Mouse (Mus musculus): ENCODE results near the gene 3110040M04Rik. TPM values are rescaled to one million over a fixed set of nuclear protein-coding genes. Genes with fewer than 3 reads are reported as not detected.

3110040M04Rik gene
- polyA plus RNA-seq, 1 experiment from 2014 or later: not detected

DNA sequence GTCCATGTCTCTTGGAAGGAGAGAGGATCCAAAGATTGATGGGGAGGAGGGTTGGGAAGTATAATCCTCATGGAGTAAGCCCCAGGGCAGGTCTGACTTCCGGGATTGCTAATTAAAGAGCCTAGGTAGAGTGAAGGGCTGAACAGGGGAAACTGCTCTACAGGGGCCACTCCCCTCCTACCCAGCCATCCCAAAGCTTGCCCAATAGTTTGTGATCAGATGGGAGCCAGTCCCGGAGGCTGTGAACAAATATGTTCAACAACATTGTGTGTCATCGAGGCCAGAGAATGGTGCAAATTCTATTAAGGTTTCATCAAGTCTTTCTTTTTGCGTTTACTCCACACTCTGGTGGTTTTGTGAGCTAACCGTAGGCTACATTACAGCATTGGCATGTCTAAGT lies 40.1 kb downstream of the 3110040M04Rik start:
- H3K36me3 ChIP-seq: no peaks in the 10 kb centered on the region
- H3K4me2 ChIP-seq: no peak overlapping the region
- 89% methylated on average over 5 of the region's 5 CpGs for WGBS
- no peaks in the 10 kb centered on the region for H3K9me3 ChIP-seq (replicated peaks)
- no peak for ATAC-seq (ENCODE audit: low FRiP score)
- H3K4me1 ChIP-seq: no peaks in the 10 kb centered on the region
- H3K4me3 ChIP-seq (replicated peaks): no peak overlapping the region
- no peak overlapping the region for H3K27ac ChIP-seq (replicated peaks)
- no peak overlapping the region for H3K9ac ChIP-seq (replicated peaks)
- no peaks in the 10 kb centered on the region for H3K27me3 ChIP-seq (replicated peaks)

DNA sequence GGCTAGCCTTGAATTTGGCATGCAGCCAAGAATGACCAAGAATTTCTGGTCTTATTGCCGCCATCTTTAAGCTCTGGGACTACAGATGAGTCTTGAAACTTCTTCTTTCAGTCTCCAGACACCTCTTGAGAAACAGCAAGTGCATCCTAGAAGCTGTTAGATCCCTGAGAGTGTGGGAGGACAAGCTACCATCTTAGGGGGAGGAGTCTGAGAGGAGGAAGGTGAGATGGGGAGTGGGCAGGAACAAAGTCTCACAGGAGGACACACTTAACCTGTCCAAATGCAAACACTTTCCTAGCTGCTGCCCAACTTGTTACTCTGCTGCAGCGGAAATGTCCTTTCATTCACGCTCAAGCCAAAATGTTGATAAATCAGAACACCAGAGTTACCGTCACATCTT lies 40.8 kb downstream of the 3110040M04Rik start:
- no peaks in the 10 kb centered on the region for H3K27me3 ChIP-seq (replicated peaks)
- no peaks in the 10 kb centered on the region for H3K9me3 ChIP-seq (replicated peaks)
- no peak for ATAC-seq (ENCODE audit: low FRiP score)
- H3K9ac ChIP-seq (replicated peaks): no peak overlapping the region
- H3K27ac ChIP-seq (replicated peaks): no peak overlapping the region
- H3K4me3 ChIP-seq (replicated peaks): no peak overlapping the region
- H3K4me1 ChIP-seq: no peaks in the 10 kb centered on the region
- no peak overlapping the region for H3K4me2 ChIP-seq
- 89% methylated on average over 4 of the region's 4 CpGs for WGBS
- H3K36me3 ChIP-seq: no peaks in the 10 kb centered on the region

DNA sequence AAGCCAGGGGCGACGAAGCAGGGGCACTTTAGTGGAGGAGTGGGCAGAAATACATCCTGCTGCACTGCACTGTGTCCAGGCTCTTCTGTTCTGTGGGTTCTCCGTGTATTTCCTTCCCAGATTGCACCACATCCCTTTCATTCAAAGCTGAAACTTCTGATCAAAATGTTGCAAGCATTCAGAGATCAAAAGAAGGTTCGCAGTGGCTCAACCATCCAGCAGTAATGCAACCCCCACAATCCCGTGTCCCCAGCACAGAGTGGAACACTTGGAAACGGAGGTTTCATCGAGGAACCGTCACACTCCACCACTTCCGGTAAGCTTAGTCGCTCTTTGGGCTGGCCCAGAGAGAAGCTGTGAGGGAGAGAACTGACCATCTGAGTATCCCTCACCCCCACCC lies 41.2 kb downstream of the 3110040M04Rik start:
- Histone ChIP-seq H3K4me2 (no peak overlapping the region), H3K27ac (replicated peaks) (no peak overlapping the region), H3K9ac (replicated peaks) (no peak overlapping the region), H3K4me1 (no peaks in the 10 kb centered on the region), H3K4me3 (replicated peaks) (no peak overlapping the region), H3K27me3 (replicated peaks) (no peaks in the 10 kb centered on the region), H3K36me3 (no peaks in the 10 kb centered on the region), H3K9me3 (replicated peaks) (no peaks in the 10 kb centered on the region)
- 91% methylated on average over 10 of the region's 10 CpGs for WGBS
- ATAC-seq (ENCODE audit: low FRiP score): no peak

DNA sequence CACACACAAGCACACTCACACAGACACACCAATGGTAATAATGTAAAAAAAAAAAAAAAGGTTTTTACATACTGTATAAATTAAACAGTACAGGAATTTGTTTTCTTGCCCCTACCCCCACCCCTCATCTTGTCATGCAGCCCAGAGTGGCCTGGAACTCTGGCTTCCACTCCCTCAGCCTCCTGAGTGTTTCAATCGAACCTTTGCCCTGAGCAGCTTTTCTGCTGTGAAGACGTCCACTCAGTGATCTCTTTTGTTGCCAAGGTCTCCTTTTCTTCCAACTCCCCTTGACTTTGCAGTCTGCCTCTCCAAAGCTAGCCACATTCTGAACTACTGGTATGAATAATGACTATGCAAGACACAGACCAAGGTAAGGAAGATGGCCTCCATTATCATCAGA lies 41.9 kb downstream of the 3110040M04Rik start:
- Histone ChIP-seq H3K27ac (replicated peaks) (no peak overlapping the region), H3K9ac (replicated peaks) (no peak overlapping the region), H3K4me1 (peaks cover 3% of the 10 kb centered on the region), H3K9me3 (replicated peaks) (no peaks in the 10 kb centered on the region), H3K36me3 (no peaks in the 10 kb centered on the region), H3K27me3 (replicated peaks) (no peaks in the 10 kb centered on the region), H3K4me3 (replicated peaks) (no peak overlapping the region), H3K4me2 (no peak overlapping the region)
- ATAC-seq (ENCODE audit: low FRiP score): no peak
- 71% methylated on average over 2 of the region's 2 CpGs for WGBS

DNA sequence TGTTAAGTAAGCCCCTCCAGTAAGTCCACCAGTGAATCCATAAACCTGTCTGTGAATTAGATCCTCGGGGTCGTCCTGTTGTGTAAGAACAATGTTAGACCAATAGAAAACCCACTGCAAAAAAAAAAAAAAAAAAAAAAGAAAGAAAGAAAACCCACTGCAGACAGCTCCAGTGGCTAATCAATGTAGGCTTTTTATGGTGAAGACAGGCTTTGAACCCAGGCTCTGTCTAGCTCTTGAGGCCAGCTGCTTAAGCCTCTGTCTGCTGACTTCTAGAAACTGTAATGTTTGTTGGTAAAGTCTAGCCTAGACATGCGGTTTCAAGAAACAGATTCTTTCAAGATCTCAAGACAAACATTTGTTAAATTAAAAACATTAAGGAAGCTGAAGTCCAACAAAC lies 46.2 kb downstream of the 3110040M04Rik start:
- Histone ChIP-seq H3K9me3 (replicated peaks) (no peaks in the 10 kb centered on the region), H3K4me2 (no peak overlapping the region), H3K4me1 (peaks cover 6% of the 10 kb centered on the region), H3K9ac (replicated peaks) (no peak overlapping the region), H3K4me3 (replicated peaks) (no peak overlapping the region), H3K27ac (replicated peaks) (no peak overlapping the region), H3K36me3 (no peaks in the 10 kb centered on the region), H3K27me3 (replicated peaks) (no peaks in the 10 kb centered on the region)
- 91% methylated on average over 3 of the region's 3 CpGs for WGBS
- ATAC-seq (ENCODE audit: low FRiP score): no peak

DNA sequence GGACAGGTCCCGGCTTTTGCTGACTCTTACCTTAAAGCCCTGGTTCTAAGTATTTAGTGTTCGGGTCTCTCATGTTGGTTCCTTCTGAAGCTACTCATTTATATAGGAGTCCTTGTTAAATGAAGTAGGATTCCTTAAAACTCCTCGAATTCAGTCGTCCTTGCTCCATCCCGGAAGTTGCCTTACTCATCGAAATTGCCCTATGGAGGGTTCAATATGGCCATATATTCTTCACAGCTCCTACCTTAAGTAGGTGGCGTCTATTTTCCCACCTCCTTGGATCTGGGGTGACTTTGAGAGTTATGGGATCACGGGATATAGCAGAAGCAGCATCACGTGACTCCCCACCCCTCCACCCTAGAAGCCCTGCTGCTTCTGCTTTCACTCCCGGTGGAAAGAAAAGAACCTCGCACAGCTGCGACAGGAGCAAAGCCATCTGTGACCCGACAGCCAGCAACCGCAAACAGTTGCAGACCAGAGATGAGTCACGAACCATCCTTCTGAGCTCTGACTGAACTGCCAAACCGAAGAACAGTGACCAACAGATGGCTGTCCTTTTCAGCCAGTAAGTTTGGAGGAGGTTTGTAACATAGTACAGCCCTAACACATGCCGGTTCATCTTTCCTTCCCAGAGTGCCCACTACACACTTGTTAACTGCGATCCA lies 46.7 kb downstream of the 3110040M04Rik start:
- H3K36me3 ChIP-seq: no peaks in the 10 kb centered on the region
- H3K4me2 ChIP-seq: peak overlapping the region; percentile 27; the same call in 1 of the 2 replicates
- 59% methylated on average over 18 of the region's 18 CpGs for WGBS
- no peak overlapping the region for H3K4me3 ChIP-seq (replicated peaks)
- no peak overlapping the region for H3K9ac ChIP-seq (replicated peaks)
- H3K27ac ChIP-seq (replicated peaks): no peak overlapping the region
- H3K9me3 ChIP-seq (replicated peaks): no peaks in the 10 kb centered on the region
- no peak for ATAC-seq (ENCODE audit: low FRiP score)
- no peaks in the 10 kb centered on the region for H3K27me3 ChIP-seq (replicated peaks)
- H3K4me1 ChIP-seq: peaks cover 6% of the 10 kb centered on the region

DNA sequence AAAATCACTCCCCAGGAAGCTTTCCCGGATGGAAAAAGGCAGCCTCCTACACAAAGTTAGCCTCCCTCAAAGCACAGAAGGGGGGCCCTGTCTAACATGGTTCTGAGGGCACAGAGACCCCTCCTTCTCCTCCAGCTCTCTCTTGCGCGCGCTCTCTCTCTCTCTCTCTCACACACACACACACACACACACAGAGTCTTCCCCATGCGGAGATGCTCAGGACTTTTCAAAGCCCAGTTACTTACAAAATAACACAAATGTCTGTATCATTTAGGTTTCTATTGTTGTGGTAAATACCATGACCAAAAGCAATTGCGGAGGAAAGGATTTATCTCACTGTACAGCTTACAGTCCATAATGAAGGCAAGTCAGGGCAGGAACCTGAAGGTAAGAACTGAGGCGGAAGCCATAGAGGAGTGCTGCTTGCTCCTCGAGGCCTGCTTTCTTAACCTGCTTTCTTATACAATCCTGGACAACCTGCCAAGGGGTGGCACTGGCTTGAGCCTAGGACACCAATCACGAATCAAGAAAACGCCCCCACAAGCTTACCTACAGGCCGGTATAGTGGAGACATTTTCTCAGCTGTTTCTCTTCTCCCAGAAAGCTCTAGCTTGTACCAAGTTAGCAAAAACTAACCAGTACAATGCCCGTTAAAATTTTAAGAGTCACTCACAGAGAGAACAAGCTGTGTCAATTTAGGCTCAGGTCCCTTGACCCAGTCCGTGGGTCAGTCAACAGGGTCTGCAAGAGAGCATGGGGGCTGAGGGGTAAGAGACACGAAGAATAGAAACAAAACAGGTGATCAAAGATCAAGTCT lies 47.5 kb downstream of the 3110040M04Rik start:
- 82% methylated on average over 14 of the region's 14 CpGs for WGBS
- H3K36me3 ChIP-seq: no peaks in the 10 kb centered on the region
- peaks cover 6% of the 10 kb centered on the region for H3K4me1 ChIP-seq
- no peak overlapping the region for H3K9ac ChIP-seq (replicated peaks)
- no peak overlapping the region for H3K4me3 ChIP-seq (replicated peaks)
- no peaks in the 10 kb centered on the region for H3K9me3 ChIP-seq (replicated peaks)
- no peaks in the 10 kb centered on the region for H3K27me3 ChIP-seq (replicated peaks)
- H3K4me2 ChIP-seq: peak overlapping the region; percentile 27; the same call in 1 of the 2 replicates
- no peak for ATAC-seq (ENCODE audit: low FRiP score)
- no peak overlapping the region for H3K27ac ChIP-seq (replicated peaks)

Other genes with a start within 250 kb of the 3110040M04Rik start
- 2.4 and 2.6 TPM in 2 replicates for gene Hmcn1, start 210.7 kb upstream of the 3110040M04Rik start, polyA plus RNA-seq (2015; fragmentation: Nextera tagmentation; extraction: Ambion mirVana)
- gene Gm47985, start 21.6 kb upstream of the 3110040M04Rik start, polyA plus RNA-seq (2015; fragmentation: Nextera tagmentation; extraction: Ambion mirVana): 0.24 TPM in 1 of 2 replicates, not detected in the other
- not detected in 2 replicates for gene Gm8947, start 11.7 kb upstream of the 3110040M04Rik start, polyA plus RNA-seq (2015; fragmentation: Nextera tagmentation; extraction: Ambion mirVana)
- gene Gm47995, start 5.7 kb upstream of the 3110040M04Rik start, polyA plus RNA-seq (2015; fragmentation: Nextera tagmentation; extraction: Ambion mirVana): not detected in 2 replicates
- not detected in 2 replicates for gene Gm47996, start 6.0 kb downstream of the 3110040M04Rik start, polyA plus RNA-seq (2015; fragmentation: Nextera tagmentation; extraction: Ambion mirVana)
- gene Ivns1abp, start 140.4 kb downstream of the 3110040M04Rik start, polyA plus RNA-seq (2015; fragmentation: Nextera tagmentation; extraction: Ambion mirVana): 205 and 214 TPM in 2 replicates
- gene Swt1, start 224.3 kb downstream of the 3110040M04Rik start, polyA plus RNA-seq (2015; fragmentation: Nextera tagmentation; extraction: Ambion mirVana): 15.1 and 16.9 TPM in 2 replicates
- gene Trmt1l, start 224.4 kb downstream of the 3110040M04Rik start, polyA plus RNA-seq (2015; fragmentation: Nextera tagmentation; extraction: Ambion mirVana): 46.8 and 47.1 TPM in 2 replicates